Mouse (Mus musculus): ENCODE measurements at regions not wholly inside any gene's neighbourhood (a gene's known extent, or its start where the extent isn't known, plus 50 kb on each side); places are given as distances from the start of the nearest gene placed in this dataset.

GRCm38 (mm10) chr11:37600533-37600932, 364.8 kb upstream of the Tenm2 start:
- no peak for DNase-seq

DNA sequence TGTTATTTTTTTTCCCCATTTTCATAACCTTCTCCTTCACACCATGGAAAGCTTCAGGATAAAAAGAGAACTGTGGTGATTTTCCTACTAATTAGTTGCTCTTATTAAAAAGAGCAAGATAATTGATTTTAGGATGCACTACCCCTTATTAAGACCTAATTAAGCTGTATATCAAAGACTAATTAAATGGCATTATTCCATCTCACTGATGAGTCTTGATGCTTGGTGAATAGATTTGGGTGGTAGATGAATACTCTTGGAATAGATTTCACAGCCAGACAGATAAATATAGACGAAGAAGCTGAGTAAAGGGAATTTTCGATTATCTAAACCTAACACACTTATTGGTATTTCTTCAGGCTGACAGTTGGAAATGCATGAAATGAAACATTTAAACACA, 346.5 kb upstream of the Tenm2 start:
- DNase-seq = no peak

GRCm38 (mm10) chr11:37533624-37534023, 297.9 kb upstream of the Tenm2 start:
- DNase-seq = no peak

DNA sequence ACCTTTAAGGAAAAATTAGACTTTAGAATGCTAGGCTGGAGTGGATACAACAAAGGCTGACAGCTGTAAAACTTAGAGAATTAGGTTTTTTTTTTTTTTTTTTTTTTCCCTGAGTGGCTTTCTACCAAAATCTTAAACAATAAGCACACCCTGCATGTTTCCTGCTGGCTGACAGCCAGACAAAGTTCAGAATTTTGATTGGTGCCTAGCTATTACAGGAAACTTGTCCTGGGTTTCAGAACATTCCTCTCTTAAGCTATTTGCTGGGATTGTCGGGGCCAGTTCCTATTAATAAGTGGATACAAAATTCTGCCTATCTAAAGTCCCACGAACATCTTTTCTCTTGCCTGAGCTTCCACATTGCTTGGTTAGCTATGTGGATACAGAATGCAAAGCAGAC, 296.7 kb upstream of the Tenm2 start:
- DNase-seq = peak; percentile 47 to 66

GRCm38 (mm10) chr11:37498463-37499015, 262.8 kb upstream of the Tenm2 start:
- no peak for DNase-seq

DNA sequence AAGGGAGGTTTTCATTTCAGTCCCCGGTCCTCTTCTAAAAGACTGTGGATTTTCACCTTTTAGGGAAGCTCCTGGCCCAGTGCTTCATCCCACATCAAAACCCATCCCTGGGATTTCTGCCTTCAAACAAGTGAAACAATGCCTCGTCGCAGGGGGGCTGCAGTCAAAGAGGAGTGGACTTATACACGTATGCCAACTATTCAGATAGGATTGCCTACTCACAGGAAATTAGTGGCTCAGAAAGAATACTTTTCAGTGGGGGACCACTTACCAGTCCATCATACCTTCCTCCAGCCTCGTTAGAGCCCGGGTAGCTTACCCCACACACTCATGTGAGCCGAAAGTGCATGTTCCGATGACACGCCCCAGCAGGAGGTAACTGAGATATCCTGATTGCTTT, 262.1 kb upstream of the Tenm2 start:
- no peak for DNase-seq

- DNase-seq = peak in 1 of 2 experiments; percentile 10
These were observed 244.5 kb upstream of the Tenm2 start for GRCm38 (mm10) chr11:37480236-37480635.

GRCm38 (mm10) chr11:37478970-37479482, 243.3 kb upstream of the Tenm2 start:
- DNase-seq = no peak

- DNase-seq = no peak
These were observed 238.3 kb upstream of the Tenm2 start for GRCm38 (mm10) chr11:37474068-37474467.

DNA sequence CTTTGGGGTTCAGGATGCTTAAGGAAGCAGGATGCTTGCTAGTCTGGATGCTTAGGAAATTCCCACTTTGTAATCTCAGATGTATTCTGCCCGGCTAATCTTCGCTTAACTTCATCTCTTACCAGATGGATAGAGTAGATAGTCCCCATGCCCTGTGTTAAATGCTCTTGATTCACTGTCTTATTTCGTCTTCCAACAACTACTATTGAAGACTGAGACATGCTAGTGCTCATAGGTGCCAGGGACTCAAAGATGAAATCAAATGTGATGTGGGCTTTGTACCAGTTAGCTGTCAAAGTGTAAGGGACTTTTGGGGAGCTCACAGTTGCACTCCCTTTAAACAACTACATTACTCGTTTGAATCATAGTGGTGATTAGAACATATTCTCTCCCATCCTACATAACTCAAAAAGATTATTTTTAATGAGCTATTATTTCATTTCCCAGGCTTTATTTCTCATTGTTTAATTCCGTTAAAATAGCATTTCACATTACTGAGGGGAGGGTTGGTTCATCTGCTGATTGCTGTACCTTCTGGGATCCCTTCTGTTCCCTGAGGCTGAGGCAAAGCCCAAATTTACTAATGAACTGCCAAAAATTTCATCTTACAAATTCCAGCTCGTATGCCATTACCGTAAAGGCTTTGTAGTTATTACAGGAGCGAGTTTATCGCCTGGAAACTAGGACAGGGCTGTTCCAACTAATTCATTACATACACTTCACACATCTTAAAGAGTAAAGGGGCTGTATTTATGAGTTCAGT, 228.1 kb upstream of the Tenm2 start:
- no peak for DNase-seq

- DNase-seq = no peak
These were observed 226.6 kb upstream of the Tenm2 start for GRCm38 (mm10) chr11:37462375-37462774.

GRCm38 (mm10) chr11:37447361-37447760, 211.6 kb upstream of the Tenm2 start:
- DNase-seq = no peak

- DNase-seq = no peak
These were observed 210.9 kb upstream of the Tenm2 start for GRCm38 (mm10) chr11:37446626-37447025.

GRCm38 (mm10) chr11:37442781-37443180, 207.0 kb upstream of the Tenm2 start:
- no peak for DNase-seq

- no peak for DNase-seq
These were observed 198.8 kb upstream of the Tenm2 start for GRCm38 (mm10) chr11:37434600-37434999.

GRCm38 (mm10) chr11:37424312-37425169, 188.8 kb upstream of the Tenm2 start:
- no peak for DNase-seq

DNA sequence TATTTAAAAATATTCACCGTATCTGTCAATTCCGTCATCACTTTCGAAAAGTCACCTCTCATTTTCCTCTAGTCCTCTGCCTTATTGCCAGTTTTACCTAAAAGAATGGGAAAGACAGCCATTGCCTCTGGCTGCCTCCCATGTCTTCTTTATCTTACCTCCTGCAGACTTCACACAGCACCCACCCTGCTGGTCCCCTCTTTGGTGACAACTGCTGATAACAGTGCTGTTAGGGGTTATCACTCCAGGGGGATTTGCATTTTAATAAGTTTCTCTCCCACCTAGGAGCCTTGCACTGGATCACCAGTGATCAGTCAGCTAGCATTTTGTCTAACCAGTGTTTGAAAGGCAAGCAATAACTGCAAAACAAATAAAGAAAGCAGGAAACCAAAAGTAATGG, 177.1 kb upstream of the Tenm2 start:
- DNase-seq = no peak

DNA sequence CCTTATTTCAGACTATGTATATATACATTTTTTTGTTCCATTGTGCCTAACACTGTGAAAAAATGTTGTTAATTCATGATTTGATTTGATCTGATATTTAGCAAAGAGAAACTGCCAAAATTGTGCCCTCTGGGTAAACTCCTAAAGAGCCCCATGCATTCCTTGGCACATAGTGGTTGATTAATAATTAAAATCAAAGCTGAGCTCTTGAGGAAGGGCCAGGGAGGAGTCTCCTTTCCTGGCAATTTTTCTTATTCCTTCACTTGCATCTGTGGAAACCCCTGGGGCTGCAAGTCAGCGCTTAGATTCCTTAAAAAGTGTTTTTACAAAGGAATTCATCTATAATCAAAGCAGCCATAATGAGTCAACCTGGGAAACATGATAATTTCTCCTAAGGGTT, 132.2 kb upstream of the Tenm2 start:
- no peak for DNase-seq

- no peak for DNase-seq
These were observed 128.7 kb upstream of the Tenm2 start for GRCm38 (mm10) chr11:37364430-37364829.

- no peak for DNase-seq
These were observed 119.3 kb upstream of the Tenm2 start for GRCm38 (mm10) chr11:37355074-37355473.

DNA sequence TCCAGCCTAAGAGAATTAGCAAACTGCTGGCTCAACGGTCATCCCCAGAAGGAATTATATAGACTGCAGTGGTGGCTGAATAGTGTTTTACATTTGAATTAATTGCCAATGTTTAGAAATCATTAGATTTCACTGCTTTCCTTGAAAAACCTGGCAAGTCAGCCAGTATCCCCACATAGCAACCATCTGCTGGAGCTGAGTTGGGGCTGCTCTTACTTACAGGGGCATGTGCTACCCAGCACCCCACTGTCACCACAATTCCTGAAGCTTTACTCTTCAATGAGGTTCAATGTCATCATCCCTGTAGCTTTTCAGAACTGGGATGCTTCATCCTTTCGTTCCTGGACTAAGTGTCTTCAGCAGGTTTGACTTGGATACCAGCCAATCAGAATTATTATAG, 73.9 kb upstream of the Tenm2 start:
- no peak for DNase-seq

GRCm38 (mm10) chr11:37306656-37307055, 70.9 kb upstream of the Tenm2 start:
- no peak for DNase-seq

Data from kidney, postnatal 4 days (tissue).